Mouse (Mus musculus) effector memory CD4-positive, alpha-beta T cell, adult 5 months (primary cell): Measurements from ENCODE around the gene 4930486L24Rik. TPM values are rescaled to one million over a fixed set of nuclear protein-coding genes. Genes with fewer than 3 reads are reported as not detected.

Experiments
- polyA plus RNA-seq: library from polyadenylated mRNA; unstranded; fragments of 100-300 nt; shearing (Covaris generic); gene quantifications from one replicate; pipeline ENCODE4 v1.2.1, GENCODE M21; 2017

Gene 4930486L24Rik
- polyA plus RNA-seq = 1.00 TPM

DNA sequence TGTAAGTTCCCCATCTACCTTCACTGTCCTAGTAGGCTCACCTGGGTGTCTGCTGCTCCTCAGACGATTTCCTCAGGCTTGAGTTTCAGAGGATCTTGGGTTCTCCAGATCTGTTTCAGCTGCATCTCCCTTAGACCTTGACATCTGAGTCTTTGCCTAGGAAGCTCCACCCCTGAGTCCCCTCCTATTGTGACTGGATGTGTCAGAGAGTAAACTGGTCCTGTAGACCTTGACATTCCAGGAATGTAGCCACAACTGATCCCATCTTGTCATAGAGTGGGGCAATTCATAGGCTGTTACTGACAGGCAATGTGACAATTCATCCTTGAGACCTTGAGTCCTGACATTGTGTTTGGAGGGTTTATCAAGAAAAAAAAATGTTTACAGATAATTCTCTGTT is at the start of gene 4930486L24Rik:
Gene 4930486L24Rik, minus strand, starts transcription at position 195 of the 400 bp plus-strand sequence.

DNA sequence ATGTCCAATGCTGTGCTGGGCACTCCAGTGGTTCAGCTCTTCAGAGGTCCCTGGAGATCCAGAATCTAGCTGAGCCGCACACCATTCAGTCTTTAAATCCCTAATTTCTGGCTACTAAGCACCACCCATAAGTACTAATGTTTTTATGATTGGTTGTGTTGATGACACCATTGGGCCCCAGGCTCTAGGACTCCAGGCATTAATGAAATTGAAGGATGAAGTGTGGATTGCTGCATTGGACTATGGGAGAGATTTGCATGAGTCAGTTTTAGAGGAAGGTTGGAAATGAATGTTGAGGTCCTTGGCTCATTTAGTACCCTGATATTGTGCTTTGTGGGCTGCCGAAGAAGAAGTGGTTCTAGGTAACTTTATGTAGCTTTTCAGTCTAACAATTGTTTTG is 40.5 kb upstream of the 4930486L24Rik start, which contains the start of gene Tpbpb:
Gene Tpbpb, minus strand, starts transcription at position 101 of the 400 bp plus-strand sequence.

DNA sequence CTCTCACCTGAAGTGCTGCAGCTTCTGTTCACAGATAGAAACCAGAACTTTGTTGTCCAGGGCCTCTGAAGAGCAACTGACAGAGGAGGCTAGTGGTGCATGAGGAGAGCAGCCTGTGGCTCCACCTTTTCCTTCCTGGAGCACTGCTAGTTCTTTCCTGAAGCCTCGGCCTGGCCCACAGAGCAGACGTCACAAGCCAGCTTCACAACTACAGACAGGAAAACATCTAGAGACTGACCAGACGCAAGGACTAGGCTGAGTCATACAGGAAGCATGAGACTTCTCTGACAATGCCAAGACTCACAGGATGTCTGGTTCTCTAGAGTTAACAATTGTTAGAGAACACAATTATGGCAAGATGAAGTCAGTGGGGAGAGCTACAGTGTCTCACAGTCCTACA is 33.1 kb upstream of the 4930486L24Rik start, which contains the start of gene Ctla2b:
Gene Ctla2b, minus strand, starts transcription at position 120 of the 400 bp plus-strand sequence.

DNA sequence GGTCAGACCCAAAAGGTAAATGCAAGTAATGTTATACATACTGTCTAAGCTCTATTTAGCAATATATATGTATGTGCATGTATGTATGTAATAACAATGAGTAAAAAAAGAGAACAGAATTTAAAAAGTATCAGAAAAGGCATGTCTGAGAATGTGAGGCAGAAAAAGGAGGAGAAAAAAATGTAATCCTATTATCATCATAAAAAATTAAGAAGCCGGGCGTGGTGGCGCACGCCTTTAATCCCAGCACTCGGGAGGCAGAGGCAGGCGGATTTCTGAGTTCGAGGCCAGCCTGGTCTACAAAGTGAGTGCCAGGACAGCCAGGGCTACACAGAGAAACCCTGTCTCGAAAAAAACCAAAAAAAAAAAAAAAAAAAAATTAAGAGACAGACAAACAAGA is 32.5 kb upstream of the 4930486L24Rik start, which contains the start of gene Gm49392:
Gene Gm49392, minus strand, starts transcription at position 101 of the 400 bp plus-strand sequence.

DNA sequence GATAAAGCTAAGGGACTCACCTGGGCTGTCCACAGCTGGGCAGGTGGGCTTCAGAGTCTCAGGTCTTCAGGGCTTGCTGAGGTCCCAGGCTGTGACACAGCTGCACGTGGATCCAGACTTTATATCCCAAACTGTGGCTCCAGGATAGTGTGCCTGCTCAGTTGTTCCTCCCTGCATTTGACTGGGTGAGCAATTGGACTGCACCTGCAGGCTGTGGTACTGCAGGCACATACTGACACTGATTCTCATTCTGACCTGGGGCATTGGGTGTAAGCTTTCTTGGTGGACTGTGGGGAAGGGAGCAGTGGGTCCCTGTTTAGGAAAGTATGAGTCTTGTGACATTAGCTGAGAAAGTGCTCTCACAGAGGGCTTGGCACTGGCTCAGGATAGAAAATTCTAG is 61.5 kb downstream of the 4930486L24Rik start, which contains the start of gene Ctsll3:
Gene Ctsll3, minus strand, starts transcription at position 101 of the 400 bp plus-strand sequence.

Other genes starting within 250 kb of the 4930486L24Rik start
- not detected for gene BC051665, start 78.1 kb downstream of the 4930486L24Rik start, polyA plus RNA-seq
- gene Ctsll3, start 61.6 kb downstream of the 4930486L24Rik start, polyA plus RNA-seq = not detected
- gene Gm49392, start 32.4 kb upstream of the 4930486L24Rik start, polyA plus RNA-seq = 0.50 TPM
- gene Ctla2b, start 33.0 kb upstream of the 4930486L24Rik start, polyA plus RNA-seq = 20.0 TPM
- not detected for gene Tpbpb, start 40.4 kb upstream of the 4930486L24Rik start, polyA plus RNA-seq
- not detected for gene Gm49393, start 71.1 kb upstream of the 4930486L24Rik start, polyA plus RNA-seq
- 5.5 TPM for gene Gm49391, start 72.1 kb upstream of the 4930486L24Rik start, polyA plus RNA-seq
- gene Ctla2a, start 72.2 kb upstream of the 4930486L24Rik start, polyA plus RNA-seq = 218 TPM
- not detected for gene Tpbpa, start 77.5 kb upstream of the 4930486L24Rik start, polyA plus RNA-seq
- not detected for gene Ctsj, start 141.5 kb upstream of the 4930486L24Rik start, polyA plus RNA-seq
- not detected for gene Ctsq, start 176.2 kb upstream of the 4930486L24Rik start, polyA plus RNA-seq